In the genomic region with DNA sequence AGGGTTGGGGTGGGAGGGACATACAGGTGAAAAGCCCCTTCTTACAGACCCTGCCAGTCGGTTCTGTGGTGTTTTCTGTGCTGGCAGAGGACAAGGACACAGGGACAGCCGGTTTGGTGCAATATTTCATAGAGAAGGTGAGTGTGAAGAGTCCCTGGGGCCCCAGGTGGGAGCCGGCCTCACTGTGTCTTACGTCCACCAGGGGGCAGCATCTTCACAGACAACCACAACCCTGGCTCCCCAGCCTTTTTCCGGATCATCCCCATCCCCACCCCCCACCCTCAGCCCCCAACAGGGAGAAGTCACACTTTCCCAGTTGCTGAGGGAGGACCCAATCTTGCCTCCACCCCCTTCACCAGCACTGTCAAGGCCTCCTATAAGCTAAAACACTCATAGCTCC, we compare ENCODE assay signal across 8 mouse cellular contexts. TPM values are rescaled to one million over a fixed set of nuclear protein-coding genes. Genes with fewer than 3 reads are reported as not detected.
DNase-seq lines count a peak whose midpoint lies in the region; ATAC-seq and TF ChIP-seq lines count a peak whose summit lies in the region.

No protein-coding gene starts in this region.

- H3K36me3 ChIP-seq in hindbrain, embryonic 14.5 days (replicated peaks; ENCODE audit: control insufficient read depth, insufficient read depth), result no peaks in the 10 kb centered on the region
- no peaks in the 10 kb centered on the region for H3K36me3 ChIP-seq in lung, postnatal 0 days (ENCODE audit: insufficient read depth, low read length)

- no peaks in the 10 kb centered on the region for H3K4me1 ChIP-seq in hindbrain, embryonic 14.5 days (replicated peaks; ENCODE audit: control insufficient read depth, insufficient read depth, low read length)
- H3K4me1 ChIP-seq in lung, postnatal 0 days (ENCODE audit: insufficient read depth, low read depth, low read length), result no peaks in the 10 kb centered on the region

- H3K9me3 ChIP-seq in hindbrain, embryonic 14.5 days (ENCODE audit: control insufficient read depth, low read length), result no peaks in the 10 kb centered on the region
- H3K9me3 ChIP-seq in lung, postnatal 0 days (ENCODE audit: low read length), result no peaks in the 10 kb centered on the region

- H3K27ac ChIP-seq in hindbrain, embryonic 14.5 days, result no peak overlapping the region
- H3K27ac ChIP-seq in lung, postnatal 0 days (ENCODE audit: low read length), result no peak overlapping the region

- H3K9ac ChIP-seq in hindbrain, embryonic 14.5 days, result no peak overlapping the region
- no peak overlapping the region for H3K9ac ChIP-seq in lung, postnatal 0 days (replicated peaks; ENCODE audit: low read depth)

- DNase-seq in adrenal gland, postnatal 10 days, result peak; percentile 63
- no peak for DNase-seq in adrenal gland, adult 8-10 months
- peak; percentile 40 for DNase-seq in urinary bladder, postnatal 25 days (ENCODE audit: low spot score)
- DNase-seq in urinary bladder, postnatal 4 days (ENCODE audit: low spot score in 2 of 2), result no peak
- peak; percentile 30 for DNase-seq in embryo, embryonic 11.5 days (ENCODE audit: low read depth, low spot score)
- peak; percentile 59 for DNase-seq in hindbrain, embryonic 14.5 days (ENCODE audit: low spot score)
- peak; percentile 47 for DNase-seq in lung, postnatal 0 days (ENCODE audit: low spot score)
- peak; percentile 60 for DNase-seq in right cerebral cortex, postnatal 25 days

- H3K27me3 ChIP-seq in hindbrain, embryonic 14.5 days (ENCODE audit: control insufficient read depth, insufficient read depth, low read length), result no peaks in the 10 kb centered on the region; the same call in 1 of the 2 replicates
- H3K27me3 ChIP-seq in lung, postnatal 0 days (replicated peaks; ENCODE audit: insufficient read depth, low read length), result no peaks in the 10 kb centered on the region

- WGBS in hindbrain, embryonic 14.5 days, result 0% methylated on average over 5 of the region's 5 CpGs
- WGBS in lung, postnatal 0 days, result 0% methylated on average over 5 of the region's 5 CpGs

- 0 out of 2 replicates have a peak, but pooled peaks have one; percentile 17 for ATAC-seq in hindbrain, embryonic 14.5 days (ENCODE audit: low FRiP score)
- no peak for ATAC-seq in lung, postnatal 0 days

- peak; percentile 73 for TF ChIP-seq CTCF in lung, postnatal 0 days (IDR thresholded peaks at IDR 0.05)

- TF ChIP-seq EP300 in lung, postnatal 0 days (IDR thresholded peaks at IDR 0.05), result no peak

- no peak overlapping the region for H3K4me3 ChIP-seq in hindbrain, embryonic 14.5 days (replicated peaks; ENCODE audit: low read length)
- H3K4me3 ChIP-seq in lung, postnatal 0 days (ENCODE audit: low read depth, low read length), result no peak overlapping the region

- H3K4me2 ChIP-seq in hindbrain, embryonic 14.5 days (replicated peaks), result no peak overlapping the region
- H3K4me2 ChIP-seq in lung, postnatal 0 days (replicated peaks; ENCODE audit: low read depth, low read length), result no peak overlapping the region

RNA-seq across cellular contexts. Expression of a gene that starts 15.7 kb away (rescaled TPM):
- total RNA-seq in adrenal gland, postnatal 10 days (2021), result 1 to 10 TPM in 1 of 2 experiments, under 1 TPM in 1; 0.85 to 2.1 TPM
- total RNA-seq in adrenal gland, adult 8-10 months (2022), result not detected
- 0.14 and 0.16 TPM in 2 replicates for polyA plus RNA-seq in hindbrain, embryonic 14.5 days (2014; fragmentation: Nextera tagmentation; extraction: Ambion mirVana)
- not detected in 2 replicates for polyA plus RNA-seq in lung, postnatal 0 days (2015; fragmentation: Nextera tagmentation; extraction: Ambion mirVana)

RNA-seq across cellular contexts. Expression of a gene that starts 23.2 kb away (rescaled TPM):
- total RNA-seq in adrenal gland, postnatal 10 days (2021), result 100 to 1,000 TPM; 100 to 114 TPM
- total RNA-seq in adrenal gland, adult 8-10 months (2022), result 100 to 1,000 TPM; 117 to 123 (median 122) TPM
- 75.9 and 80.7 TPM in 2 replicates for polyA plus RNA-seq in hindbrain, embryonic 14.5 days (2014; fragmentation: Nextera tagmentation; extraction: Ambion mirVana)
- polyA plus RNA-seq in lung, postnatal 0 days (2015; fragmentation: Nextera tagmentation; extraction: Ambion mirVana), result 52.1 and 60.0 TPM in 2 replicates

RNA-seq across cellular contexts. Expression of a gene that starts 32.8 kb away (rescaled TPM):
- 1 to 10 TPM; 3.4 to 4.8 TPM for total RNA-seq in adrenal gland, postnatal 10 days (2021)
- total RNA-seq in adrenal gland, adult 8-10 months (2022), result 1 to 10 TPM; 4.0 to 6.4 (median 4.2) TPM
- 23.5 and 31.6 TPM in 2 replicates for polyA plus RNA-seq in hindbrain, embryonic 14.5 days (2014; fragmentation: Nextera tagmentation; extraction: Ambion mirVana)
- 0.04 TPM in 1 of 2 replicates, not detected in the other for polyA plus RNA-seq in lung, postnatal 0 days (2015; fragmentation: Nextera tagmentation; extraction: Ambion mirVana)

RNA-seq across cellular contexts. Expression of a gene that starts 49.5 kb away (rescaled TPM):
- 1 to 10 TPM; 1.8 to 4.2 TPM for total RNA-seq in adrenal gland, postnatal 10 days (2021)
- total RNA-seq in adrenal gland, adult 8-10 months (2022), result 1 to 10 TPM; 1.8 to 5.6 (median 3.5) TPM
- 78.0 and 103 TPM in 2 replicates for polyA plus RNA-seq in hindbrain, embryonic 14.5 days (2014; fragmentation: Nextera tagmentation; extraction: Ambion mirVana)
- not detected in 2 replicates for polyA plus RNA-seq in lung, postnatal 0 days (2015; fragmentation: Nextera tagmentation; extraction: Ambion mirVana)

Comparison
In these comparisons a context has a peak if more than half of its experiments do, and no peak if none do; other contexts are left out.
1. DNase-seq: peak in adrenal gland, postnatal 10 days (single experiment), urinary bladder, postnatal 25 days (single experiment), embryo, embryonic 11.5 days (single experiment), hindbrain, embryonic 14.5 days (single experiment), lung, postnatal 0 days (single experiment) and right cerebral cortex, postnatal 25 days (single experiment); none in adrenal gland, adult 8-10 months (single experiment) and urinary bladder, postnatal 4 days (0 of 2).